Mouse (Mus musculus) embryo, embryonic 11.5 days (tissue): Measurements from ENCODE around the gene Fbxl18.

Experiments used
- DNase-seq: peaks from one replicate; pipeline ENCODE4 v3.0.0-alpha.2; 2012; ENCODE audit warnings: low read depth, low spot score

Gene Fbxl18

GRCm38 (mm10) chr5:142823096-142824062 lies 71.8 kb downstream of the Fbxl18 start:
- peak; percentile 77 for DNase-seq

DNA sequence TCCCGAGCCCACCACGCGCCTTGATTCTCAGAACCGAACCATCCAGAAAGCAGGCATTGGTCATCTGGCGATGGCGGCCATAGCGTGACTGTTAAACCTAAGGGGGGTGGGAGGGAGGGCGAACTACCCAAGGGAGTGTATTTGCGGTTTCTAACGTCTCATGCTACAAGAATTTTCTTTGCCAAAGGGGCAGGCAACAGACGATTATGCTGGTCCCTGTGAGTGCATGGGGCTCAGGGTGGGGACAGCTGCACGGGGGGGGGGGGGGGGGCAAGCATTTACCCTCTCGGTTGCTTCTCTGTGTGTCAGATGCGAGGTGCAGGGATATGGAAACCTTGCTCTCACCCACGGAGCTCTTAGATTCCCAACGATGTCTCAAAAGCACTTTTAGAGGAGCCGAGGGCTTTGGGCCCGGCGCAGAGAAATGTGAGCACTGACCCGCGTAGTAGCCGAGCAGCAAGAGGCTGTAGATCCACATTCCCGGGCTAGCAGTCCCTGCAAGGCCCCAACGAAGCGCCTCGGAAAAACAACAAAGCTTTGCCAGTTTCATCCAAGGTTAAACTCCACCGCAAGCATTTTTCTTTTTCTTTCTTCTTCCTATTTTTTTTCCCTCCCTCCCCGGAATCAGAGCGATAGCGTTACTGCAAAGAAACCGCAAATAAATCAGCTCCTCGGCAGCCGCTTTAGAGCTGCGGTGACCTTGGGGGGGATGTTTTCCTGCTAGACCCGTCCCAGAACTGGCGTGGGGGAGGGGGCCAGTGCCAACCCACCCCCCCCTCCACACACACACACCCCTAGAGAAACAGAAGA lies 72.7 kb downstream of the Fbxl18 start:
- no peak for DNase-seq

DNA sequence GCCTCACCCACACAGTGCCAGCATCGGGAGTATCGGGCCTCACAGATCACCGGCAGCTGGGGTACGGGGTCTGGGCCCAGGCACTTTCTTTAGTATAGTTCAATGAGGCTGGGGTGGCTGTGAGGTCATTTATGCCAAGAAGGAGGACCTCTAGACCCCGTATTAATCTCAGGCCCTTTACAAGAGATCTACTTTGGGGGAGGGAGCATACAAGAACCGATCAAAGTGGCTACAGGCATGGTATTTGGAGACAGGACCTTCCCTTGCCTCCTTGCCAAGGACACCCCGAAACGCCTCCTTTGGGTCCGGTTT lies 73.3 kb downstream of the Fbxl18 start:
- no peak for DNase-seq

DNA sequence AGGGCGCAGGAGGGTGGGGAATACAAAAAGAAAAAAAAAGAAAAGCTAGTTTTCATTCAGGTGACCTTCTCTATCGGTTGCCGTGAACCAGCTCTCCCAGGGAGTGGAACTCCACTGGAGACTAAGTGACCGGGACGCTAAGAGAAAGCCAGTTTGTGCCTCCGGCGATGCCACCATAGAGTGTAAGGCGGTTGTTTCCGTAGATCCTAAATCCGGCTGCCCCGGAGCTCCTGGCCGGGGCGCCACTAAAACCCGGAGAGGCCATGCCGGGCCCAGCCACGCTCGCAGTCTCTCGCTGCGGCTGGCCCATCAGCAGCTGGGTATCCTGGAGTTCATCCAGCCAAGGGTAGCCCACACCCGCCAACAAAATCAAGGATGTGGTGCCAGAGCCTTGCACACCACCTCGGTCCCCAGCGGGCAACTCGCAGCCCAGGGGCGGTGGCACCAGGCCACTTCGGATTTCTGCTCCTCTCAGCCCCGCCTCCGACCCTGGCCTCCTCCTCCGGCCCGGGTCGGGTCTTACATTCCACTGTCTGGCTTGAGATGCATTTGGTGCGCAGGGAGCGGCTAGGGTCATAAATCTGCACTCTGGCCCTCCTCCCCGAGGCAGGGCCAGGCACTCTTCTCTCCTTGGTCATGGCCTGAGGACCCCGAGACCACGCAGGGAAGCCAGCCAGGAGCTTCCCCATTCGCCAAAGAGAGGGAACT lies 73.8 kb downstream of the Fbxl18 start:
- DNase-seq, result peak; percentile 83

DNA sequence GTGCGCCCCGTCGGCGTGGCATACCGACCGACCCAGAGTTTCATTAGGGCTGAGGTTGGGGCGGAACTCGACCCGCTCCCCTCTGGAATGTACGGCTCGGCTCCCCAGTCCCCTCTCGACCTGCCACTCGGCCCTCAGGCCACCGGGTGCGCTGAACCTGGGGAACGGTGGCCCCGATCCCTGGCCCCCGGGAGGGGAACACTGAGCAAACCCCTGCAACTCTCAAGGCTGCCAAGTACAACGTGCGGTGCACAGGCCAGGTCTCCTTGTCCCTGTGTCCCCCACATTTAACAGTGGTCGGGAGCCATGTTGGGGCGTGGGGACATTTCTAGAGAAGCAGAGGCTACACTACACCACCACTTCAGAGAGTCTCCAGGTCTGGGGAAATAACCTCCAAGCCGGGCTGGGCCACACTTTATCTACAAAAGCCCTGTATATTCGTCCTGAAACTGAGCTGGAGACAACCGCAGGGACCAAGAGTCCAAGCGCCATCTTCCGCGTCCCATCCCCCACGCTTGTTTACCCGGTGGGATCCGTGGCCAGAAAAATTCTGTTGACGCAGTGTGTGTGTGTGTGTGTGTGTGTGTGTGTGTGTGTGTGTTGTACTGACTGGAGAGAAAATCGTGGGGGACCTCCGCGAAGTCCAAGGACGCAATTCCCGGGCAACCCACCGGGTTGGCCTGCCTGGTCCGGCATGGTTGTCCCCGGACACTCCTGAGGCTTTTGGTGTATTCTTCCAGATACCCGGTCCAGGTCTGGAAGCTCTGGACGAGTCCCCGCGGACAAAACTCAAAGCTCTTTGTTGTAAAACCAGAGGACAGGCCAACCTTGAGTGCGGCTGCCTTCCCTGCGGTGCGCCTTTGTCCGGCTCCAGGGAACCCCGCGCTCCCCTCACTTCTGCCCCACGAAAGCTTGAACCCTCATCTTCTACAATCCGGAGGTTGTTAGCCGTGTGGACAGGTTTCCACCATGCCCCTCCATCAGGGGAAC lies 74.7 kb downstream of the Fbxl18 start:
- DNase-seq, result no peak

- DNase-seq, result no peak
Observed at GRCm38 (mm10) chr5:142819385-142820275, 75.6 kb downstream of the Fbxl18 start.

DNA sequence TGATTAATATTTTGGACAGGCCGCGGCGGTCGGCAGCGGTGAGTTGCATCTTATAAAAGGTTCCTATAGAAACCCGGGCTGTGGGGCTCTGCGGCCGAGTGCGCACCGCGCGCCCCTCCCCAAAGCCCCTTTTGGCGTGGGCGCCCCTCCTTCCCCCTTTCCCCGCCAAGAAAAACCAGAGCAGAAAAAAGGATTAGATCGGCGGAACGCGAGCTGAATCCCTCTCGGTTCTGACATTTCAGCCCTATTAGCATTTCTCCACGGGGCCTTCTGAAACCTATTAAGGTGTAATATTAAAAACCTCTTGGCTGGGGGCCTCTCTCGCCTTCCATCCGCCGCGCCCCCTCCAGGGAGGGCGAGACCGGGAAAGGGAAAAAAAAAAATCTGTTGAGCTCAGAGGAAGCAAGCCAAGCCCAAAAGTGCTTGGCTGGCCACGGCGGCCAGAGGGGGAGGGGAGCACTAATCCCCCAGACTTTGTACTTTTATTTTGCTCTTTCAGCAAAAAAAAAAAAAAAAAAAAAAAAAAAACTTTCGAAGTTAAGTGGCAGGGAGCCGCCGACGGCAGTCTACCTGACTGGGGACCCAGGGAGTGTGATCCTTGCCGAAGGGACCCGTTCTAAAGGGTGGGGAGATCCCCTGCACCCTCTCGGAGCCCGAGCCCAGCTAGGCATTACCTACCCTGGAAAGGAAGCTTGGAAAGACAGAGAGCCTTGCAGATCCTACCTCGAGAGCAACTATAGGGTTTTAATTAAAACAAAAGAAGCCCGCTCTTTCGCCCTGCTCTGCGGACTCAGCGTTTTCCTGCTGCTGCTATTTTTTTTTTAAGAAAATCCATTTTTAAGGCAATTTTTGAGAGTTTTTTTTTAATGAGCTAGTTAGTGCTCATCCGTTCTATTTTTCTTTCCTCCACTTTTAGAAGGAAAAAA lies 76.5 kb downstream of the Fbxl18 start:
- DNase-seq, result no peak

DNA sequence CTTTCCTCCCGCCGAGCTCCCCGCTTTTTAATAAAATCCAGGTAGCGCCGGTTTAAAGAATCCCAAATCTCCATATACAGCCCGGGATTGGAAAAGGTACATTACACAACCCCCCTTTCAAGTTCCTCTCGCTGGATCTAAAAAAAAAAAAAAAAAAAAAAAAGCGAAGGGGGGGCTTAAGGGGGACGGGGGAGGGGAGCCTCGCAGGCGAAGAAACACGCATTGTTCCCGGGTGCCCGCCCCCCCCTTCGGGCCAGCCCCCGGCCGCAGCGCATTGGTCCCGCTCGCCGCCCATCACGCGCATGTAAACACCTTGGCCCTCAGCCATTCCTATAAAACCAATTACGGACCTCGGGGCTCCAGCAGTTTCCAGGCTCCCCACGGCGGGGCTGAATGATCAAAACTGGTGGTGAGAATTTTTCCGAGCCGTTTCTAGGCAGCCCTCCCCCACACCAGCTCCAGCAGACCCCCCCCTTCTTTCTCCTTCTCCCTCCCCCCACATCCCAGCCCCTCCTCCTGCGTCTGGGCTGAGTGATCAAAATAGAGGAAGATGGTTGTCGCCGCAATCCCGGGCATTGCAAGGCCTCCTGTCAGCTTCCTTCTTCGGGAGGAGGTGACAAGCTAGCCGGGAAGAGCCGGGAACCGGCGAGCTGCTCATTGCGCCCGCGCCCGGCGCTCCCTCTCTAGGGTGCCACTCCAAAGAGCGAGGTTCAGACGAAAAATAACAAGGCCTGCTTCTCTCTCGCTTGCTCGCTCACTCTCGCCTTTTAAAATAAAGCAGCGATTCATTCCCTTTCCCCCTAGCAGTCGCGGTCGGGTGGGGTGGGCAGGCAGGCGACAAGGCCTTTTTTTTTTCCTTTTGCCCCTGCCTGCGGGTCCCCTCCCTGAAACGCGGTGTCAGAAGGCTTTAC lies 77.4 kb downstream of the Fbxl18 start, which contains the start of gene Tnrc18:
Gene Tnrc18 (minus strand): TSS at position 139 of the 911 bp plus-strand sequence.
- peak; percentile 98 for DNase-seq
